Mouse (Mus musculus) liver, adult 2 months (tissue): ENCODE measurements around the gene Espn. TPM values are rescaled to one million over a fixed set of nuclear protein-coding genes. Genes with fewer than 3 reads are reported as not detected.

Experiments
- DNase-seq: peaks from one replicate; pipeline ENCODE4 v3.0.0-alpha.2; 2011; ENCODE audit warnings: low read depth, low spot score; ENCODE audit errors: extremely low read depth
- H3K27ac ChIP-seq: fragments of 200-500 bp; replicated peaks from 2 replicates; pipeline ENCODE4 v1.5.1; 2012; ENCODE audit warnings: low read depth, mild to moderate bottlenecking, control low read depth, inconsistent platforms, low read length; ENCODE audit not compliant: insufficient read depth
- H3K27me3 ChIP-seq: fragments of 200-500 bp; 2 replicates; pipeline ENCODE4 v1.6.1; 2012; ENCODE audit warnings: mild to moderate bottlenecking, moderate library complexity, low read length, inconsistent platforms; ENCODE audit not compliant: control insufficient read depth, insufficient read depth
- H3K36me3 ChIP-seq: fragments of 200-500 bp; 2 replicates; pipeline ENCODE4 v1.6.1; 2012; ENCODE audit warnings: low read length, inconsistent platforms; ENCODE audit not compliant: control insufficient read depth, insufficient read depth
- H3K4me1 ChIP-seq: fragments of 200-500 bp; 2 replicates; pipeline ENCODE4 v1.6.1; 2011; ENCODE audit warnings: low read length; ENCODE audit not compliant: control insufficient read depth, insufficient read depth
- H3K4me3 ChIP-seq: fragments of 200-500 bp; 2 replicates; pipeline ENCODE4 v1.5.1; 2011; ENCODE audit warnings: low read depth, mild to moderate bottlenecking, control low read depth, low read length, moderate library complexity; ENCODE audit not compliant: insufficient read depth
- H3K79me2 ChIP-seq: fragments of 200-500 bp; 2 replicates; pipeline ENCODE4 v1.6.1; 2012; ENCODE audit warnings: inconsistent platforms, mild to moderate bottlenecking, low read length, moderate library complexity; ENCODE audit not compliant: control insufficient read depth, insufficient read depth
- H3K9ac ChIP-seq: fragments of 200-500 bp; 2 replicates; pipeline ENCODE4 v1.6.1; 2012; ENCODE audit warnings: low read depth, mild to moderate bottlenecking, control low read depth, inconsistent platforms, low read length
- CTCF ChIP-seq: fragments of 200-500 bp; IDR thresholded peaks from 2 replicates; pipeline ENCODE4 v1.5.1; 2011; ENCODE audit warnings: low read depth, low read length, control low read depth
- POLR2A ChIP-seq: fragments of 200-500 bp; IDR thresholded peaks from 2 replicates; pipeline ENCODE4 v1.6.1; 2011; ENCODE audit warnings: low read length, control low read depth; ENCODE audit not compliant: insufficient read depth; ENCODE audit errors: extremely low read depth
- WGBS: fragments of 180-500 bp; shearing (Covaris S2); methylation state at CpG from one replicate; pipeline ENCODE4 v1.1.7; 2018; 5-methylcytosine and 5-hydroxymethylcytosine counted together
- polyA plus RNA-seq: library from polyadenylated mRNA; depleted of rRNA; stranded (reverse); fragments of >200 nt; gene quantifications from 2 replicates; pipeline ENCODE4 v1.2.3, GENCODE M21; 2012
- total RNA-seq: library from RNA; depleted of rRNA; stranded (reverse); fragments of >200 nt; gene quantifications from 2 replicates; pipeline ENCODE4 v1.2.3, GENCODE M21; 2014

The Espn gene
- total and polyA plus RNA-seq, 2 experiments, result 0.28 to 1.4 TPM

- WGBS, result 73% methylated on average over 9 of the region's 9 CpGs
- DNase-seq, result peak; percentile 71
- Histone ChIP-seq H3K27me3 (no peaks in the 10 kb centered on the region), H3K79me2 (peaks cover 21% of the 10 kb centered on the region; the same call in 1 of the 2 replicates), H3K4me1 (peaks cover 13% of the 10 kb centered on the region), H3K4me3 (no peak overlapping the region), H3K36me3 (no peaks in the 10 kb centered on the region), H3K9ac (no peak overlapping the region), H3K27ac (no peak overlapping the region)
- TF ChIP-seq CTCF (no peak), POLR2A (no peak)
Measured at GRCm38 (mm10) chr4:152187142-152187541, 35.0 kb upstream of the Espn start.

- Histone ChIP-seq H3K27ac (peak overlapping the region; percentile 10; the same call in 1 of the 2 replicates), H3K36me3 (no peaks in the 10 kb centered on the region), H3K27me3 (no peaks in the 10 kb centered on the region), H3K9ac (no peak overlapping the region), H3K4me1 (peaks cover 13% of the 10 kb centered on the region), H3K4me3 (no peak overlapping the region), H3K79me2 (peaks cover 23% of the 10 kb centered on the region; the same call in 1 of the 2 replicates)
- TF ChIP-seq CTCF, result no peak
- TF ChIP-seq POLR2A, result no peak
- WGBS, result 69% methylated on average over 14 of the region's 14 CpGs
- DNase-seq, result peak; percentile 83
Measured at GRCm38 (mm10) chr4:152186205-152187082, 34.3 kb upstream of the Espn start.

GRCm38 (mm10) chr4:152185510-152186204 lies 33.5 kb upstream of the Espn start:
- Histone ChIP-seq H3K4me1 (peaks cover 15% of the 10 kb centered on the region), H3K27me3 (no peaks in the 10 kb centered on the region), H3K79me2 (peaks cover 23% of the 10 kb centered on the region; the same call in 1 of the 2 replicates), H3K27ac (no peak overlapping the region), H3K4me3 (no peak overlapping the region), H3K36me3 (no peaks in the 10 kb centered on the region), H3K9ac (no peak overlapping the region)
- WGBS, result 59% methylated on average over 19 of the region's 19 CpGs
- no peak for DNase-seq
- TF ChIP-seq CTCF (no peak), POLR2A (no peak)

- TF ChIP-seq CTCF, result no peak
- TF ChIP-seq POLR2A, result no peak
- peaks cover 25% of the 10 kb centered on the region; the same call in 1 of the 2 replicates for H3K79me2 ChIP-seq
- no peak overlapping the region for H3K4me3 ChIP-seq
- no peak for DNase-seq
- no peaks in the 10 kb centered on the region for H3K27me3 ChIP-seq
- no peak overlapping the region for H3K27ac ChIP-seq
- H3K9ac ChIP-seq, result no peak overlapping the region
- no peaks in the 10 kb centered on the region for H3K36me3 ChIP-seq
- H3K4me1 ChIP-seq, result peaks cover 15% of the 10 kb centered on the region
- WGBS, result 56% methylated on average over 3 of the region's 3 CpGs
Measured at GRCm38 (mm10) chr4:152185137-152185509, 33.0 kb upstream of the Espn start.

- WGBS, result 23% methylated on average over 7 of the region's 7 CpGs
- peaks cover 15% of the 10 kb centered on the region for H3K4me1 ChIP-seq
Measured at GRCm38 (mm10) chr4:152184353-152185035, 32.3 kb upstream of the Espn start.

More at GRCm38 (mm10) chr4:152184353-152185035, 32.3 kb upstream of the Espn start:
- no peak overlapping the region for H3K9ac ChIP-seq
- DNase-seq, result peak; percentile 72
- no peak overlapping the region for H3K27ac ChIP-seq
- TF ChIP-seq CTCF, result 0 out of 2 replicates have a peak, but pooled peaks have one; percentile 38
- no peak for TF ChIP-seq POLR2A
- H3K27me3 ChIP-seq, result no peaks in the 10 kb centered on the region
- peaks cover 22% of the 10 kb centered on the region for H3K79me2 ChIP-seq
- H3K4me3 ChIP-seq, result no peak overlapping the region
- no peaks in the 10 kb centered on the region for H3K36me3 ChIP-seq
